Mouse (Mus musculus): ENCODE measurements at regions not wholly inside any gene's neighbourhood (a gene's known extent, or its start where the extent isn't known, plus 50 kb on each side); places are given as distances from the start of the nearest gene placed in this dataset.

GRCm38 (mm10) chr2:40402418-40402817 is 1176.2 kb upstream of the Ppp6c start:
- no peak overlapping the region for H3K27ac ChIP-seq (ENCODE audit: insufficient read depth, low read depth, low read length)
- no peaks in the 10 kb centered on the region for H3K4me1 ChIP-seq (ENCODE audit: control insufficient read depth, insufficient read depth, low read length)
- no peak overlapping the region for H3K4me3 ChIP-seq (ENCODE audit: insufficient read depth, low read depth, low read length)
- no peaks in the 10 kb centered on the region; the same call in 1 of the 2 replicates for H3K27me3 ChIP-seq (replicated peaks; ENCODE audit: control insufficient read depth, insufficient read depth, low read length)
- H3K36me3 ChIP-seq (ENCODE audit: control insufficient read depth, insufficient read depth, low read length), result no peaks in the 10 kb centered on the region
- 81% methylated on average over 2 of the region's 2 CpGs for WGBS
- DNase-seq, result no peak
- TF ChIP-seq POLR2A (IDR thresholded peaks at IDR 0.05; ENCODE audit: low read depth, low read length) (no peak), CTCF (conservative IDR thresholded peaks at IDR 0.05; ENCODE audit: insufficient read depth, insufficient read length, low read depth, low read length) (no peak)
